Mouse (Mus musculus): ENCODE results near the gene Slit3. TPM values are rescaled to one million over a fixed set of nuclear protein-coding genes. Genes with fewer than 3 reads are reported as not detected.

Slit3 gene
- polyA plus RNA-seq, 1 experiment from 2014 or later = 20.4 TPM

GRCm38 (mm10) chr11:35504916-35505315 lies 383.9 kb downstream of the Slit3 start:
- Histone ChIP-seq H3K27ac (ENCODE audit: low read depth, low read length) (no peak overlapping the region), H3K36me3 (ENCODE audit: control insufficient read depth, insufficient read depth, low read length) (no peaks in the 10 kb centered on the region), H3K4me3 (ENCODE audit: low read length) (no peak overlapping the region), H3K9me3 (ENCODE audit: control insufficient read depth, low read length) (no peaks in the 10 kb centered on the region), H3K4me2 (replicated peaks; ENCODE audit: low read depth, low read length) (no peak overlapping the region), H3K4me1 (ENCODE audit: control insufficient read depth, insufficient read depth, low read length) (peaks cover 8% of the 10 kb centered on the region; the same call in 1 of the 2 replicates), H3K27me3 (ENCODE audit: control insufficient read depth, insufficient read depth, low read length) (no peaks in the 10 kb centered on the region), H3K9ac (ENCODE audit: low read depth, low read length) (no peak overlapping the region)
- no peak for ATAC-seq (ENCODE audit: low FRiP score, low TSS enrichment)
- 54% methylated on average over 8 of the region's 8 CpGs for WGBS

GRCm38 (mm10) chr11:35505316-35505715 lies 384.3 kb downstream of the Slit3 start:
- H3K4me3 ChIP-seq (ENCODE audit: low read length) = no peak overlapping the region
- 66% methylated on average over 4 of the region's 4 CpGs for WGBS
- no peaks in the 10 kb centered on the region for H3K27me3 ChIP-seq (ENCODE audit: control insufficient read depth, insufficient read depth, low read length)
- H3K9me3 ChIP-seq (ENCODE audit: control insufficient read depth, low read length) = no peaks in the 10 kb centered on the region
- no peaks in the 10 kb centered on the region for H3K36me3 ChIP-seq (ENCODE audit: control insufficient read depth, insufficient read depth, low read length)
- H3K4me1 ChIP-seq (ENCODE audit: control insufficient read depth, insufficient read depth, low read length) = peaks cover 8% of the 10 kb centered on the region; the same call in 1 of the 2 replicates
- no peak overlapping the region for H3K27ac ChIP-seq (ENCODE audit: low read depth, low read length)
- no peak overlapping the region for H3K9ac ChIP-seq (ENCODE audit: low read depth, low read length)
- H3K4me2 ChIP-seq (replicated peaks; ENCODE audit: low read depth, low read length) = no peak overlapping the region
- ATAC-seq (ENCODE audit: low FRiP score, low TSS enrichment) = no peak

GRCm38 (mm10) chr11:35505817-35506216 lies 384.8 kb downstream of the Slit3 start:
- no peak overlapping the region for H3K4me3 ChIP-seq (ENCODE audit: low read length)
- H3K4me2 ChIP-seq (replicated peaks; ENCODE audit: low read depth, low read length) = no peak overlapping the region
- no peak for ATAC-seq (ENCODE audit: low FRiP score, low TSS enrichment)
- peaks cover 8% of the 10 kb centered on the region; the same call in 1 of the 2 replicates for H3K4me1 ChIP-seq (ENCODE audit: control insufficient read depth, insufficient read depth, low read length)
- H3K9me3 ChIP-seq (ENCODE audit: control insufficient read depth, low read length) = no peaks in the 10 kb centered on the region
- H3K27ac ChIP-seq (ENCODE audit: low read depth, low read length) = no peak overlapping the region
- no peaks in the 10 kb centered on the region for H3K27me3 ChIP-seq (ENCODE audit: control insufficient read depth, insufficient read depth, low read length)
- H3K9ac ChIP-seq (ENCODE audit: low read depth, low read length) = no peak overlapping the region
- H3K36me3 ChIP-seq (ENCODE audit: control insufficient read depth, insufficient read depth, low read length) = no peaks in the 10 kb centered on the region
- WGBS = 55% methylated on average over 9 of the region's 9 CpGs

GRCm38 (mm10) chr11:35507781-35508390 lies 386.9 kb downstream of the Slit3 start:
- Histone ChIP-seq H3K4me2 (replicated peaks; ENCODE audit: low read depth, low read length) (no peak overlapping the region), H3K4me3 (ENCODE audit: low read length) (no peak overlapping the region), H3K4me1 (ENCODE audit: control insufficient read depth, insufficient read depth, low read length) (0 out of 2 replicates have a peak, but pooled peaks cover 7% of the 10 kb centered on the region), H3K9ac (ENCODE audit: low read depth, low read length) (no peak overlapping the region), H3K27ac (ENCODE audit: low read depth, low read length) (no peak overlapping the region), H3K9me3 (ENCODE audit: control insufficient read depth, low read length) (no peaks in the 10 kb centered on the region), H3K36me3 (ENCODE audit: control insufficient read depth, insufficient read depth, low read length) (no peaks in the 10 kb centered on the region), H3K27me3 (ENCODE audit: control insufficient read depth, insufficient read depth, low read length) (no peaks in the 10 kb centered on the region)
- no peak for ATAC-seq (ENCODE audit: low FRiP score, low TSS enrichment)
- WGBS = 54% methylated on average over 9 of the region's 9 CpGs

GRCm38 (mm10) chr11:35512686-35513085 lies 391.7 kb downstream of the Slit3 start:
- WGBS = 6% methylated on average over 4 of the region's 4 CpGs
- H3K4me2 ChIP-seq (replicated peaks; ENCODE audit: low read depth, low read length) = no peak overlapping the region
- H3K9me3 ChIP-seq (ENCODE audit: control insufficient read depth, low read length) = peaks cover 3% of the 10 kb centered on the region; the same call in 1 of the 2 replicates
- no peaks in the 10 kb centered on the region for H3K27me3 ChIP-seq (ENCODE audit: control insufficient read depth, insufficient read depth, low read length)
- H3K36me3 ChIP-seq (ENCODE audit: control insufficient read depth, insufficient read depth, low read length) = no peaks in the 10 kb centered on the region
- H3K4me1 ChIP-seq (ENCODE audit: control insufficient read depth, insufficient read depth, low read length) = 0 out of 2 replicates have a peak, but pooled peaks cover 3% of the 10 kb centered on the region
- H3K27ac ChIP-seq (ENCODE audit: low read depth, low read length) = no peak overlapping the region
- no peak overlapping the region for H3K9ac ChIP-seq (ENCODE audit: low read depth, low read length)
- no peak for ATAC-seq (ENCODE audit: low FRiP score, low TSS enrichment)
- H3K4me3 ChIP-seq (ENCODE audit: low read length) = no peak overlapping the region

- H3K27me3 ChIP-seq (ENCODE audit: control insufficient read depth, insufficient read depth, low read length) = no peaks in the 10 kb centered on the region
- no peak overlapping the region for H3K27ac ChIP-seq (ENCODE audit: low read depth, low read length)
- H3K9ac ChIP-seq (ENCODE audit: low read depth, low read length) = no peak overlapping the region
- ATAC-seq (ENCODE audit: low FRiP score, low TSS enrichment) = no peak
- H3K9me3 ChIP-seq (ENCODE audit: control insufficient read depth, low read length) = peaks cover 3% of the 10 kb centered on the region; the same call in 1 of the 2 replicates
- no peaks in the 10 kb centered on the region for H3K36me3 ChIP-seq (ENCODE audit: control insufficient read depth, insufficient read depth, low read length)
- no peak overlapping the region for H3K4me3 ChIP-seq (ENCODE audit: low read length)
- no peak overlapping the region for H3K4me2 ChIP-seq (replicated peaks; ENCODE audit: low read depth, low read length)
- H3K4me1 ChIP-seq (ENCODE audit: control insufficient read depth, insufficient read depth, low read length) = 0 out of 2 replicates have a peak, but pooled peaks cover 3% of the 10 kb centered on the region
- 27% methylated on average over 6 of the region's 6 CpGs for WGBS
Observed at GRCm38 (mm10) chr11:35513343-35513742, 392.3 kb downstream of the Slit3 start.

GRCm38 (mm10) chr11:35522802-35523452 lies 401.9 kb downstream of the Slit3 start:
- Histone ChIP-seq H3K9me3 (ENCODE audit: control insufficient read depth, low read length) (no peaks in the 10 kb centered on the region), H3K36me3 (ENCODE audit: control insufficient read depth, insufficient read depth, low read length) (no peaks in the 10 kb centered on the region), H3K27me3 (ENCODE audit: control insufficient read depth, insufficient read depth, low read length) (no peaks in the 10 kb centered on the region), H3K4me3 (ENCODE audit: low read length) (no peak overlapping the region), H3K4me1 (ENCODE audit: control insufficient read depth, insufficient read depth, low read length) (no peaks in the 10 kb centered on the region), H3K27ac (ENCODE audit: low read depth, low read length) (no peak overlapping the region), H3K4me2 (replicated peaks; ENCODE audit: low read depth, low read length) (no peak overlapping the region), H3K9ac (ENCODE audit: low read depth, low read length) (no peak overlapping the region)
- 49% methylated on average over 10 of the region's 10 CpGs for WGBS
- ATAC-seq (ENCODE audit: low FRiP score, low TSS enrichment) = no peak

GRCm38 (mm10) chr11:35523773-35524172 lies 402.7 kb downstream of the Slit3 start:
- H3K9ac ChIP-seq (ENCODE audit: low read depth, low read length) = no peak overlapping the region
- no peak overlapping the region for H3K27ac ChIP-seq (ENCODE audit: low read depth, low read length)
- H3K4me3 ChIP-seq (ENCODE audit: low read length) = no peak overlapping the region
- no peaks in the 10 kb centered on the region for H3K9me3 ChIP-seq (ENCODE audit: control insufficient read depth, low read length)
- H3K4me1 ChIP-seq (ENCODE audit: control insufficient read depth, insufficient read depth, low read length) = no peaks in the 10 kb centered on the region
- 78% methylated on average over 4 of the region's 4 CpGs for WGBS
- H3K36me3 ChIP-seq (ENCODE audit: control insufficient read depth, insufficient read depth, low read length) = no peaks in the 10 kb centered on the region
- no peak for ATAC-seq (ENCODE audit: low FRiP score, low TSS enrichment)
- H3K27me3 ChIP-seq (ENCODE audit: control insufficient read depth, insufficient read depth, low read length) = no peaks in the 10 kb centered on the region
- no peak overlapping the region for H3K4me2 ChIP-seq (replicated peaks; ENCODE audit: low read depth, low read length)

- no peak for ATAC-seq (ENCODE audit: low FRiP score, low TSS enrichment)
- Histone ChIP-seq H3K9ac (ENCODE audit: low read depth, low read length) (no peak overlapping the region), H3K27me3 (ENCODE audit: control insufficient read depth, insufficient read depth, low read length) (no peaks in the 10 kb centered on the region), H3K36me3 (ENCODE audit: control insufficient read depth, insufficient read depth, low read length) (no peaks in the 10 kb centered on the region), H3K9me3 (ENCODE audit: control insufficient read depth, low read length) (no peaks in the 10 kb centered on the region), H3K4me2 (replicated peaks; ENCODE audit: low read depth, low read length) (no peak overlapping the region), H3K4me3 (ENCODE audit: low read length) (no peak overlapping the region), H3K4me1 (ENCODE audit: control insufficient read depth, insufficient read depth, low read length) (no peaks in the 10 kb centered on the region), H3K27ac (ENCODE audit: low read depth, low read length) (no peak overlapping the region)
- 49% methylated on average over 9 of the region's 9 CpGs for WGBS
Observed at GRCm38 (mm10) chr11:35526219-35526762, 405.3 kb downstream of the Slit3 start.
